Mouse (Mus musculus): ENCODE measurements around the gene C130074G19Rik.

- TF ChIP-seq POLR2A (IDR thresholded peaks at IDR 0.05; ENCODE audit: insufficient read depth, low read depth, low read length) = no peak
- TF ChIP-seq CTCF (IDR thresholded peaks at IDR 0.05; ENCODE audit: insufficient read depth, low read depth, low read length) = no peak
These were observed 48.1 kb upstream of the C130074G19Rik start for GRCm38 (mm10) chr1:184931097-184931496.
